Mouse (Mus musculus) thymus, adult 2 months (tissue): ENCODE results near the gene Mgp.

Experiments
- CTCF ChIP-seq: fragments of 200-500 bp; IDR thresholded peaks from 2 replicates; pipeline ENCODE4 v1.5.1; 2012; ENCODE audit warnings: mild to moderate bottlenecking, control low read depth, low read length, moderate library complexity, borderline replicate concordance; ENCODE audit not compliant: control insufficient read depth, poor library complexity, insufficient read depth; ENCODE audit errors: extremely low read depth
- POLR2A ChIP-seq: fragments of 200-500 bp; IDR thresholded peaks from 2 replicates; pipeline ENCODE4 v1.6.1; 2012; ENCODE audit warnings: mild to moderate bottlenecking, low read length, control low read depth, moderate library complexity; ENCODE audit not compliant: control insufficient read depth, poor library complexity, insufficient read depth; ENCODE audit errors: extremely low read depth

DNA sequence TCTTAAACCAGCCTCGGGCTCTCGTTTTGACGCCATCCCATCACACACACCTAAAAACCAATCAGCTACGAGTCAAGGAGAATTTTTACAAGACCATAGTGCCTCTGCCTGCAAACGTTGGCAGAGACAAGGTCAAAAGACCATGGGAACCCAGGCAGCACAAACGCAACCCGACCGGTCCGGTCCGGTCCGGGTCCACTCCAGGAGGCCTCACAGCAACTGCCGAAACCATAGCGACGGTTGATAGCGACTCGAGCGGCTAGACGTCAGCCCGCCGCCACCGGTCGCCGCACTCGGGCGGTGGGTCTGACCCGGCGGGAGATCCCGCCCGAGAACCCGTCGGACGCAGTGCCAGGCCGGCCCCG, 48.1 kb downstream of the Mgp start, which contains the start of gene BC049715:
- TF ChIP-seq CTCF: no peak
- TF ChIP-seq POLR2A: no peak
